Mouse (Mus musculus): ENCODE results near the gene Inpp4b.

DNA sequence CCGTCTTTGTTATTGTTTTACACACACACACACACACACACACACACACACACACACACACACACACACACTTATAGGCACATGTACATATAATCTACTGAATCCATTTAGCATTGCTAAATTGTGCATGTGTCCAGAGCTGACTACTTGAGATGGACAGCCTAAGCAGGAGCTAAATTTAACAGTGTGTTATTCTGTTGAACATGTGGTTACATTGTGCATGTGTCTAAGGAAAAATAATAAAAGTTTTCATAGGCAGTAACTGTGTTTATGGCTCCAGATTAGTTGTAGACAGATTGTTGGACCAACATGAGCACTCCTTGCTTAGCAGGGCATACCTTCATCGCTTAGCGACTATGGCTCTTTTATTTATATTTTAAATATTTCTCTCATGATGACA is 101.6 kb downstream of the Inpp4b start:
- TF ChIP-seq POLR2A (IDR thresholded peaks at IDR 0.05; ENCODE audit: extremely low read depth, insufficient read depth, low read length): no peak
- no peak for TF ChIP-seq CTCF (IDR thresholded peaks at IDR 0.05; ENCODE audit: extremely low read depth, insufficient read depth, low read length)

Data from cortical plate, adult 2 months (tissue).